Mouse (Mus musculus): ENCODE measurements around the gene Gabpb1.

DNA sequence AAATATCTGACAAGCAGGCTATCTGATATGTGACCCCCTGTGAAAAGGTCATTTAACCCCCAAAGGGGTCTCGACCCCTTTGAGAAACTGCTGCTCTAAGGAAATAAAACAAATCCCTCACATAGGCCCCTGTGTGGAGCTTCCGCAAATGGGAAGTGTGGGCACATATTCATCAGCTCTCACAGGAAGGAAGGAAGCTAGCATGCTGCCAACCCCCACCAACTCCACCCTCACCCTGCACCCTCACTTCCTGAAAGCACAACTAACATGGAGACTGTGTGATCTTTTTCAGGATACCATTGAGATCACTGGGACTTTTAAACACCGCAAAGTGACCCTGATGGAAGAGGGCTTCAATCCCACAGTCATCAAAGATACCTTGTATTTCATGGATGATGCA, 88.7 kb downstream of the Gabpb1 start:
- TF ChIP-seq NRF1 (IDR thresholded peaks at IDR 0.05; ENCODE audit: low read depth, low read length) (no peak), ZMIZ1 (IDR thresholded peaks at IDR 0.05; ENCODE audit: low read depth, low read length) (no peak), ZC3H11A (IDR thresholded peaks at IDR 0.05; ENCODE audit: low read depth, low read length) (no peak), EP300 (IDR thresholded peaks at IDR 0.05; ENCODE audit: low read length) (no peak), POLR2A (IDR thresholded peaks at IDR 0.05; ENCODE audit: low read depth, low read length) (no peak), MEF2A (IDR thresholded peaks at IDR 0.05; ENCODE audit: borderline replicate concordance, low read depth, low read length) (no peak), HCFC1 (IDR thresholded peaks at IDR 0.05; ENCODE audit: low read depth, low read length) (no peak), CTCF (conservative IDR thresholded peaks at IDR 0.05 in 1 of 2, IDR thresholded peaks at IDR 0.05 in 1 of 2; ENCODE audit: low read depth in 2 of 2, low read length in 2 of 2) (no peak), JUND (conservative IDR thresholded peaks at IDR 0.05; ENCODE audit: low read depth, low read length) (no peak), SIN3A (IDR thresholded peaks at IDR 0.05; ENCODE audit: low read length) (no peak), BHLHE40 (IDR thresholded peaks at IDR 0.05; ENCODE audit: low read depth, low read length) (no peak)
